Mouse (Mus musculus) hindbrain, embryonic 12.5 days (tissue): ENCODE measurements at regions not wholly inside any gene's neighbourhood (a gene's known extent, or its start where the extent isn't known, plus 50 kb on each side); places are given as distances from the start of the nearest gene placed in this dataset. TPM values are rescaled to one million over a fixed set of nuclear protein-coding genes. Genes with fewer than 3 reads are reported as not detected.

ENCODE experiments used
- ATAC-seq: fragments of 200-750 bp; cut with Nextera tagmentation; 2 replicates; pipeline ENCODE4 v1.8.0; 2017; ENCODE audit warnings: moderate TSS enrichment; ENCODE audit not compliant: low FRiP score
- H3K27ac ChIP-seq: fragments of 300-500 bp; sonication (generic); 2 replicates; pipeline ENCODE4 v1.5.1; 2016; ENCODE audit warnings: mild to moderate bottlenecking
- H3K27me3 ChIP-seq: fragments of 300-500 bp; sonication (generic); 2 replicates; pipeline ENCODE4 v1.6.1; 2016; ENCODE audit warnings: mild to moderate bottlenecking
- H3K36me3 ChIP-seq: fragments of 300-500 bp; sonication (generic); 2 replicates; pipeline ENCODE4 v1.6.1; 2016; ENCODE audit warnings: mild to moderate bottlenecking
- H3K4me1 ChIP-seq: fragments of 300-500 bp; sonication (generic); 2 replicates; pipeline ENCODE4 v1.6.1; 2016
- H3K4me2 ChIP-seq: fragments of 300-500 bp; sonication (generic); replicated peaks from 2 replicates; pipeline ENCODE4 v1.6.1; 2016; ENCODE audit warnings: mild to moderate bottlenecking
- H3K4me3 ChIP-seq: fragments of 300-500 bp; sonication (generic); 2 replicates; pipeline ENCODE4 v1.5.1; 2016; ENCODE audit warnings: mild to moderate bottlenecking
- H3K9ac ChIP-seq: fragments of 300-500 bp; sonication (generic); 2 replicates; pipeline ENCODE4 v1.6.1; 2016; ENCODE audit warnings: mild to moderate bottlenecking, moderate library complexity
- H3K9me3 ChIP-seq: fragments of 300-500 bp; sonication (generic); replicated peaks from 2 replicates; pipeline ENCODE4 v1.6.1; 2016; ENCODE audit warnings: mild to moderate bottlenecking
- WGBS: fragments of 180-500 bp; shearing (Covaris S2); methylation state at CpG from one replicate; pipeline ENCODE4 v1.1.7; 2016; 5-methylcytosine and 5-hydroxymethylcytosine counted together
- microRNA-seq: library from miRNA; unstranded; fragments of <30 nt; microRNA quantifications from one replicate; pipeline ENCODE4, GENCODE M21; 2017

DNA sequence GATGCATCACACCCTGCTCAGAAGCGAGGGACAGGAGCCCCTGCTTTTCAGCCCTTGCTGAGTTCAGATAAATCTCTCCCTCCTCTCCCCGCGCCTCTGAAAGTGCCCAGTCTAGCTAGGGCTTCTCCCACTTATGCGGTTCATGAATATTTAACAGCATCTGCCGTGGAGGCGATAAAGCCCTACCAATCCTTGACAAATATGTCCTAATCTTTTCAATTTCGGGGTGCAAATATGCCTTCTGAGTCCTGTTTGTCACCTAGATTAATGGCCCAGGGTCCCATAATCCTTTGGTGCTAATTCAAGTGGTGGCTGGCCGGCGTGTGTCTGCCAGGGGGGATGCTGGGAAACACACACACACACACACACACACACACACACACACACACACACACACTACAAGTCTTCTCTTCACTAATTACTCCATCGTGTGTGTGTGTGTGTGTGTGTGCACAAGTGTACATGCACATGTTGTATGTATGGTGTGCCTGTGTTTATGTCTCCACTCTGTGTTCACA lies 65.5 kb upstream of the Lhx5 start:
- H3K4me1 ChIP-seq: peaks cover 14% of the 10 kb centered on the region
- peak overlapping the region; percentile 23; the same call in 1 of the 2 replicates for H3K9ac ChIP-seq
- peaks cover 10% of the 10 kb centered on the region; the same call in 1 of the 2 replicates for H3K27me3 ChIP-seq
- H3K9me3 ChIP-seq: no peaks in the 10 kb centered on the region
- H3K4me3 ChIP-seq: no peak overlapping the region
- 24% methylated on average over 10 of the region's 10 CpGs for WGBS
- peak; percentile 74 for ATAC-seq
- no peaks in the 10 kb centered on the region for H3K36me3 ChIP-seq
- 0 out of 2 replicates have a peak overlapping the region, but pooled peaks have one; percentile 2 for H3K4me2 ChIP-seq
- H3K27ac ChIP-seq: peak overlapping the region; percentile 84

DNA sequence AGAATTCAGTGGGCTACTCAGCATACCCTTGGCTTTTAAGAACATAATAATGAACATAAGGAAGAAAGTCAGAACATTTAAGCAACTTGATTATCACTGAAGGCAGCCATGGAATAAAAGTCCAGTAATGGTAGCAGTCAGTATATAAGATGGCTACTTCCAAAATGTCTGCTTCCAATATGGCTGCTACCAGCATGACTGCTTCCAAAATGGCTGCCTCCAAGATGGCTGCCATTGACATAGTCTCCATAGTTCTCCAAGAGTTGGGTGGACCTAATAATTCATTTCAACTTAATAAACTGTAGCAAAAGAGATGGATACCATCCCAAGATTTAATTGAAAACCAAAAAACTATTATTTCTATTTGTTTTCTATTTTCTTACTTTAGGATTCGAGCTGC lies 62.7 kb upstream of the Lhx5 start:
- Histone ChIP-seq H3K4me1 (peaks cover 23% of the 10 kb centered on the region), H3K36me3 (no peaks in the 10 kb centered on the region), H3K9me3 (no peaks in the 10 kb centered on the region), H3K4me3 (no peak overlapping the region), H3K4me2 (no peak overlapping the region), H3K27ac (no peak overlapping the region), H3K27me3 (peaks cover 3% of the 10 kb centered on the region; the same call in 1 of the 2 replicates), H3K9ac (no peak overlapping the region)
- ATAC-seq: no peak
- 86% methylated on average over 1 of the region's 1 CpGs for WGBS

DNA sequence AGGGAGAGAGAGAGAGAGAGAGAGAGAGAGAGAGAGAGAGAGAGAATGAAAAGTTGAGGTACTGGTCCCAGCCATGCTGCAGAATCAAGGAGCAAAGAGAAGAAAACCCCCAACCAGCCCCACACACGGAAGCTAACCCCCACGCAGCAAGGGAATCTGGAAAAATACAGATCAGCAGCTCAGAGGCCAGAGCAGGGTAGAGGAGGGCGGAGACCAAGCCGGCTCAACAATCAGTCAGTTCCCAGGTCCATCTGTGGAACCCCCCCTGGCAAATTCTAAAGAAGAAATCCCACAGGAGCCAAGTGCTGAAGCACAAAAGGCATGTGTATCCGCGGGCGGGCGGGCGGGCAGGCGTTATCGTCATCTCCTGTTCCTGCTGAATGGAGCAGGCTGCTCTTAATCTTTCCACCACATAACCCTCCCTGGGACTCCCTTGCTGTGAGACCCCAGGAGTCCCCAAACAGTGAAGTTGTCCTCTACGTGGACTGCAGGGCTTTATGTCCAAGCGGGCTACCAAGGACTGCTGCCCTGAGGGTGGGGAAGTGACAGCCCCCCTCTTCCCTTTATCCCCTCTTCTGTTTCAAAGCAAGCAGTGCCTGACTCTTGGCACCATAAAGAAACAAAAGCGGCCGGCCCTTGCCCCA lies 60.2 kb upstream of the Lhx5 start:
- peaks cover 5% of the 10 kb centered on the region; the same call in 1 of the 2 replicates for H3K27me3 ChIP-seq
- no peaks in the 10 kb centered on the region for H3K9me3 ChIP-seq
- 4% methylated on average over 15 of the region's 15 CpGs for WGBS
- H3K4me2 ChIP-seq: peak overlapping the region; percentile 37
- no peaks in the 10 kb centered on the region for H3K36me3 ChIP-seq
- H3K9ac ChIP-seq: no peak overlapping the region; the same call in 1 of the 2 replicates
- no peak overlapping the region for H3K4me3 ChIP-seq
- peak; percentile 71; the same call in 1 of the 2 replicates for ATAC-seq
- peaks cover 14% of the 10 kb centered on the region for H3K4me1 ChIP-seq
- H3K27ac ChIP-seq: peak overlapping the region; percentile 75

DNA sequence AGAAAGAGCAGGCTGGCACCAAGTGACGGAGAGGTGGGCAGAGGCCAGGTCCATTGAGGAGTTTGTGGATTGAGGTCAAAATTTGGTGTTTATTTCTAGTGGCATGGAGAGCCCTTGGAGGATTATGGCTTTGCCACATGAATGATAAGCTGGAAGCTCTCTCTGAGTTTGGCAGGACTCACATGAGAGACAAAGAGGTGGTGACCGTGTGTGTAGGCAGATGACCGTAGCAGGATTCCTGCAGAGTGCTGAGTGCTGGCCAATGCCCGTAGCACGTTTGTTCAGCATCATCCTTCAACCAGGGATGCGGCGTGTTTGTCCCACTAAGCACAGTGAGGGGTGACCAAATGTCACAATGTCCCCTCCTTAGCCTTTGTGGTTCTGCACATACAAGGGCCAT lies 58.1 kb upstream of the Lhx5 start:
- no peak overlapping the region for H3K27ac ChIP-seq
- no peaks in the 10 kb centered on the region for H3K36me3 ChIP-seq
- H3K27me3 ChIP-seq: peaks cover 5% of the 10 kb centered on the region; the same call in 1 of the 2 replicates
- WGBS: 79% methylated on average over 7 of the region's 7 CpGs
- no peaks in the 10 kb centered on the region for H3K9me3 ChIP-seq
- no peak overlapping the region for H3K9ac ChIP-seq
- peaks cover 14% of the 10 kb centered on the region for H3K4me1 ChIP-seq
- ATAC-seq: no peak
- H3K4me3 ChIP-seq: no peak overlapping the region
- H3K4me2 ChIP-seq: no peak overlapping the region

Small RNA genes in the stretch of these regions (microRNA-seq; reads per million reads assigned to microRNA genes)
- gene Gm26474: not detected
